Mouse (Mus musculus) CD4-positive helper T cell, adult 2 months (primary cell): ENCODE data around the gene Tssk3.
"Not testable (repeated sequence)": the region's sequence is repeated elsewhere in the genome, so short reads cannot be mapped to it uniquely, and the experiment has no call there.

Experiments
- DNase-seq: peaks from one replicate; pipeline ENCODE4 v3.0.0-alpha.2; 2012; ENCODE audit warnings: low read depth, missing footprints, low spot score

Gene Tssk3

GRCm38 (mm10) chr4:129490972-129491880, at the start of gene Tssk3, which contains the start of gene Fam229a:
Gene Tssk3, minus strand, starts transcription at chr4:129491022.
Gene Fam229a, plus strand, starts transcription at chr4:129491190.
- peak; percentile 53 for DNase-seq

DNA sequence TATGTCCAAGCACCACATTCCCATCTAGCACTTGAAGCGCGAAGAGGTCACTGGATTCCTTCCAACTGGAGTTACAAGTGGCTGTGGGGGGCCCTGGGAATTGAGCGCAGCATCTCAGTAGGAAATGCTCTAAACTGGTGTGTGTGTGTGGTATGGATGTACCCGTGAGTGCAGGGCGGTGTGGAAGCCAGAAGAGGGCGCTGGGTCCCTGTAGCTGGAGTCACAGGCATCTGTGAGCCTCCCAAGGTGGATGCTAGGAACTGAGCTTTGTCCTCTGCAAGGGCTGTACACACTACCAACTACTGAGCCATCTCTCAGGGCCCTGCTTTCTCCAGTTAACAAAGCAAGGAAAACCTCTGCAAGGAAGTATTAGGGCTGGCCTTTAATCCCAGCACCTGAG, 49.2 kb upstream of the Tssk3 start:
- peak; percentile 55 for DNase-seq

GRCm38 (mm10) chr4:129528901-129529300, 38.1 kb upstream of the Tssk3 start:
- DNase-seq, result not testable (repeated sequence)

DNA sequence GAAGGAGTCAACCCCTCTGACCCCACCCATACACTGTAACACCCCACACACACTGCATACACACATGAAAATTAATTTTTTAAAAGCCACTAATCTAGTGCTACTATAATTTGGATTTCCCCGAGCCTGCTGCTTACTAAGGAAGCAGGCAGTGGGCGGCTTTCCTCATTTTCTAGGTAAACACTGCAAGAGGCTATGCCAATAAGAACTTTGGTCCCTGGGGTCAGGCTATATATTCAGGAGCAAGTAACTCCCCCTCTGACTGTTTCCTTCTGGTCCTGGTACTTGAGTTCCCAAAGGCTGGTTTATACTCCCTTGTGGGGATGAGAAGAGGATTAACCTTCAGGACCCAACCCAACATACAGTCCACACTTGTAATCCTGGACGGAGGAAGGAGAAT, 35.1 kb upstream of the Tssk3 start:
- no peak for DNase-seq

DNA sequence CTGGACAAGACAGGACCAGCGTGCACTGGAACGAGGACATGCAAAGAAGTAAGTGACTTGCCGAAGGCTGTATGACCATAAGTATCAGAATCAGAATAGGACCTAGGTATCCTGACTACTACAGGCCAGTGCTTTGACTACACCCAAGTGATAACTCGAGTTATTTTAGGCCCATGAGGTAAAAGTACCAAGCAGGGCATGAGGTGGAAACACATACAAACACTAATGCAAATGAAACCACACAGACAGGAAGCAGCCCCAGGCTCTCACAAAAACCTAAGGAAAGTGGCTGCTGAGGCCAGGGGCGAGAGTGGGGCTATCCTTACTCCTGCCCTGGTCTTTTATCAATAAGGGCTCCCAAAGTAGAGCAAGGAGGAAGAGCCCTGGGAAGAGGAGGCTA, 34.5 kb upstream of the Tssk3 start:
- DNase-seq, result peak; percentile 35

- DNase-seq, result no peak
These were observed 27.7 kb upstream of the Tssk3 start for GRCm38 (mm10) chr4:129518519-129518918.

GRCm38 (mm10) chr4:129516925-129517324, 26.1 kb upstream of the Tssk3 start:
- no peak for DNase-seq

- peak; percentile 77 for DNase-seq
These were observed 23.6 kb upstream of the Tssk3 start for GRCm38 (mm10) chr4:129514300-129514898.

DNA sequence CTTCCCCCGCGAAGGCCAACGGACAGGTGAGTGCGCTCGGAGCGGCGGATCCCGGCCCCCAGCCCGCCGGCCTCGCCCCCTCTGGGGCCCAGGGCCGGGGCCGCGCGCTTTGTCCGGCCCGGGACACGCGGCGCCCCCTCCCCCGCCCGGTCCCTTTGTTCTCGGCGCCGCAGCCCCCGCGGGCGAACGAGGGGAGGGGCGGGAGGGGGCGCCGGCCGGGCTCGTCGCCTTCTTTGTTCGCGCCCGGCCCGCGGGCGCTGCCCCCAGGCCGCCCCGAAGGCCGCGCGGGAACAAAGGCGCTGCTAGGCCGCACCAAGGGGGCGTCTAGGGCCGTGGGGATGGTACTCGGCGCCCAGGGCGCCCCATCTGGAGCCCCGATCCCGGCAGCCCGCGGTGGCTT, 23.1 kb upstream of the Tssk3 start:
- no peak for DNase-seq

DNA sequence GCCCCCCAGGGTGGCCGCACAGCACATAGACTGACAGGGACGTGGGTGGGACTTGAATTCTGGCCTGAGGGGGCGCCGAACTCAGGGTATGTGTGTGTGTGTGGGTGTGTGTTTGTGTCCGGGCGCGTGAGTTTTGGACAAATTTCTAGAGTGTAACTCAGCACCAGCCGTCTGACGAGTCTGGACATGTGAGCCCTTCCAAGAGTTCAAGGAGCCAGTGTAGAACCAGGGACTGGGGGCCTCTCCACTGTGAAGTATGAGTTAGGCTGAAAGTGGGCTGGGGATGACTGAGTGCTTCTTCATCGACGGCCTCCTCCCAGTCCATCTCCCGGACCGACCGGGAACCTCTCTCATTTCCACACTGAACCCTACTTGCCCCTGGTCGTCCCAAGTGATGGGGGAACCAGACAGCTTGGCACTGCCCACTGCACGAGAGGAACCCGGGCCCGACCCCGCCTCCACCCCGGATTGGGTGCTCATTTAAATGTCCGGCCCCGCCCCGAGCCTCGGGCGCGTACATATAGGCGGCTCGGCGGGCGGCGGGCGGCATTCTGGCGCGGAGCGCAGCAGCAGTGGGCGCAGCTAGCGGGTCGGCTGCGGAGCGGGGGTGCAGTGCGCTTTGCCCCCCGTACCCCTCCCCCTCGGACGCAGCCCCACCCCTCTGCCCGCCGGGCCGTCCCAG, 22.4 kb upstream of the Tssk3 start, which contains the start of gene Marcksl1:
Gene Marcksl1 (plus strand): TSS at position 496 of the 682 bp plus-strand sequence.
- peak; percentile 85 for DNase-seq

- DNase-seq, result no peak
These were observed 20.7 kb upstream of the Tssk3 start for GRCm38 (mm10) chr4:129511413-129512096.

DNA sequence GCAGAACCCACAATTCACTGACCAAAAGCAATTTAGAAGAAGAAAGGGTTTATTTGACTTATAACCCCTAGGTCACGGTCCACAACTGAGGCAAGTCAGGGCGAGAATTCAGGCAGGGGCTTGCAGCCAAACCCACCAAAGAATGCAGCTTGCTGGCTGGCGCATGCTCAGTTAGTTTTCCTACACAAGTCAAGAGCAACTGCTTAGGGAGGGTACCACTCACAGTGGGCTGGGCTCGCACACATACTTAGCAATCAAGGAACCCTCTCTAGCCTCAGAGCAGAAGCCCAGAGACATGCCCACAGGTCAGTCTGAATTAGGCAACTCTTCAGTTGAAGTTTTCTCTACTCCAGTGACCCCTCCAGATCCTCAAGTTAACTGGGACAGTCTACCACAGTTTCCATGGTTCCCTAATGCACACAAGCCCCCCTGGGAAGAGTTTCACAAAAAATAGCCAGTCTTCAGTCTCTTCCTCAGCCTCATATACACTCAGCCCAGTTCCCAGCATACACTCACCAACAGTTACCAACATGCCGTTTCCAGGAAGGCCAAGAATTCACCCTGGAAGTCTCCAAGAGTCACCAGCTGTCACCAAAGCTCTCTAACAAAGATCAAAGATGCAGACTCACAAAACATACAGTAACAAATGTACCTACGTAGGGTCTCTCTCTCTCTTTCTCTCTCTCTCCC, 20.0 kb upstream of the Tssk3 start:
- DNase-seq, result no peak

DNA sequence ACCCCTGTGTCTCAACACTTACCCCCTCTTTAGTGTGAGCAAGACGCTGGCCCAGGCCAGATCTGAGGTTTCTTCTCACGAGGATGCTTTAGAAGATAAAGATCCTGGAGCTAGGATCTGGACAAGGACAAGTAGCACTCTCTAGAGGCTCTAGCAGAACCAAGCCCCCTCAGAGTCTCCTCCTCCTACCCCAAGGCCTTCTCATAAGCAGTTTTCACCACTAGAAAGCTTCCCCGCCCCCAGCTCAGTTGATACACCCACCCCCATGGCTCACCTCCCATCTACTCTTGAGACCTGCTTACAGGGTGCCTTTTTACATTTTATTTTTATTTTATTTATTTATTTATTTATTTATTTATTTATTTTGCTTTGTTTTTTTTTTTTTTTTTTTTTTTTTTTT, 18.8 kb upstream of the Tssk3 start:
- DNase-seq, result no peak

- no peak for DNase-seq
These were observed 18.2 kb upstream of the Tssk3 start for GRCm38 (mm10) chr4:129508834-129509600.

DNA sequence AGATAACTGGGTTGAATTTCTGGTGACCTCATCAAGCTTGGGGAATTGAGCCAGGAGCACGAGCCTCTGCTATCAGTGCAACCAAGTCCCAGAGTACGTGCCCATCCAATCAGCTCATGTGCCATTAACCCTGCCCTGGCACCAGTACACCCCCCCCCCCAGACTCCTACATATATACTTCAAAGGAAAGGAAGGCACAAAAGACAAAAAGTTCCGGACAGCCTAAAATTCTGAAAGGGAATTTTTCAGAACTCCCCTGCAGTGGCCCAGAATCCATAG, 17.4 kb upstream of the Tssk3 start:
- DNase-seq, result no peak

GRCm38 (mm10) chr4:129507434-129508236, 16.8 kb upstream of the Tssk3 start:
- peak; percentile 60 for DNase-seq

DNA sequence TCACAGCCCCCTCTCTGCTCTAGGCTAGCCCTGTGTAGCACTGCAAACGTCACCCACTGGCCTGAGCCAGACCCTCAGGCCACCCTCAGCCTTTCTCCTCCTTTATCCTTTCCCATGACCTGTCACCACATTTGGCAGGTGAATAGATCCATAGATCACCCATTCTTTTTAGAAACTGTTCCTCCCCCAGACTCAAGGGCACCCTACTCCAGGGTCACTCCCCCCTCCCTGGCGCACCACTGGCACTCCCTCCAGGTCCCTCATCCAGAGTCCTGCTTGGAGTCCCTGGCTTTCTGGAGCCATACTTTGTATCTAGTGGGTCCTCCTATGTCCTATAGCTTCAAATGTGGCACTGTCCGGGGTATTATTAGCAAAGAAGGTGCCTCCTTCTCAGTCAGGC, 14.7 kb upstream of the Tssk3 start:
- DNase-seq, result no peak

DNA sequence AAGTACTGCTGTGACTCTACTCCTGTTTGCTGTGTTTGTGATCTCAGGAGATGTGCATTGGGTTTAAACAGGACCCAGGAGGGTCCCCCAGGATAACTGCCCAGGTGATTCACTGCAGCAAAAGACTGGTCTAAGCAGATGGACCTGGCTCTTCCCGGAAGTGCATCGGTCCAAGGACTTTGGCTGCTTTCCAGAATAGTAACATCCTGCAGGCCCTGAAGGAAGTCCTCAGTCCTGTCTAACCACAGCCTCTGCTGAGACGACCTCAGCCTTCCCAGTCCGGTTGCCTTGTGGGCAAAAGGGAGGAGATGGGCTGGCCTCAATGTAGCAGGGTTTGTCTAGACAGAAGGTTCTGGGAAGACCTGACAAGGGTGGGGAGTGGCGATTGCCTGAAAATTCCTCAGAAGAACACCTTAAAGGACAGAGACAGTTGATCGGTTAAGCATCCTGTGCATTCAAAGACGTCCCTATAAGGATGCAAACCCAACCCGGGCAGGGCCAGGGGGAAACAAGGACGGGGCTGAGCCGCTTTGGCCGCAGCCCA, 12.2 kb upstream of the Tssk3 start:
- no peak for DNase-seq

- DNase-seq, result no peak
These were observed 11.6 kb upstream of the Tssk3 start for GRCm38 (mm10) chr4:129502327-129502888.
